Mouse (Mus musculus) embryonic facial prominence, embryonic 14.5 days (tissue): ENCODE measurements at regions not wholly inside any gene's neighbourhood (a gene's known extent, or its start where the extent isn't known, plus 50 kb on each side); places are given as distances from the start of the nearest gene placed in this dataset.

ENCODE experiments used
- ATAC-seq: fragments of 200-750 bp; cut with Nextera tagmentation; 2 replicates; pipeline ENCODE4 v1.8.0; 2017; ENCODE audit warnings: low read depth, moderate number of reproducible peaks, moderate TSS enrichment
- DNase-seq: peaks from one replicate; pipeline ENCODE4 v3.0.0-alpha.2; 2015; ENCODE audit warnings: low spot score
- H3K27ac ChIP-seq: fragments of 300-500 bp; sonication (generic); replicated peaks from 2 replicates; pipeline ENCODE4 v1.5.1; 2014; ENCODE audit warnings: low read depth, mild to moderate bottlenecking, low read length, moderate library complexity
- H3K27me3 ChIP-seq: fragments of 300-500 bp; sonication (generic); replicated peaks from 2 replicates; pipeline ENCODE4 v1.6.1; 2014; ENCODE audit warnings: low read length; ENCODE audit not compliant: control insufficient read depth, insufficient read depth
- H3K36me3 ChIP-seq: fragments of 300-500 bp; sonication (generic); 2 replicates; pipeline ENCODE4 v1.6.1; 2014; ENCODE audit warnings: low read length, mixed read lengths; ENCODE audit not compliant: control insufficient read depth, insufficient read depth
- H3K4me1 ChIP-seq: fragments of 300-500 bp; sonication (generic); 2 replicates; pipeline ENCODE4 v1.6.1; 2014; ENCODE audit warnings: antibody characterized with exemption, low read length; ENCODE audit not compliant: control insufficient read depth, insufficient read depth
- H3K4me2 ChIP-seq: fragments of 300-500 bp; sonication (generic); 2 replicates; pipeline ENCODE4 v1.6.1; 2014; ENCODE audit warnings: low read depth, mild to moderate bottlenecking, low read length, moderate library complexity, mixed read lengths
- H3K4me3 ChIP-seq: fragments of 300-500 bp; sonication (generic); 2 replicates; pipeline ENCODE4 v1.5.1; 2014; ENCODE audit warnings: low read depth, mild to moderate bottlenecking, low read length
- H3K9ac ChIP-seq: fragments of 300-500 bp; sonication (generic); 2 replicates; pipeline ENCODE4 v1.6.1; 2014; ENCODE audit warnings: low read depth, mild to moderate bottlenecking, low read length, moderate library complexity, mixed read lengths
- H3K9me3 ChIP-seq: fragments of 300-500 bp; sonication (generic); 2 replicates; pipeline ENCODE4 v1.6.1; 2016; ENCODE audit warnings: low read length; ENCODE audit not compliant: control insufficient read depth
- WGBS: fragments of 180-500 bp; shearing (Covaris S2); extraction: QIAGEN DNeasy Blood & Tissue Kit; methylation state at CpG from one replicate; pipeline ENCODE4 v1.1.7; 2014; 5-methylcytosine and 5-hydroxymethylcytosine counted together

DNA sequence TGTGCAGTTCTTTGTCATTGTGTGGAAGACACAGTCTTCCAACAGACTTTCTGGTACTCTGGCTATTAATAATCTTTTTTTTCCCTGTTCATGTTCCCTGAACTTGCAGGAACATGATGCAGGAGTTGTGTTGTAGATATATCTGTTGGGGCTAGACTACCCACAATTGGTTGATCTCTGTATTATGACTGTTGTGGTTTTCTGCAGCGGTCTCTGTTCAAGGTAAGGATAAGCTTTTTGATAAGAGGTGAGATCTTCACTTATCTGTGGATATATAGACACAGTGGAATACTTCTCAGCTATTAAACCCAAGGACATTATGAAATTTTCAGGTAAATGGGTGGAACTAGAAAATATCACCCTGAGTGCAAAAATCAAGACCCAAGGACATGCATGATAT, 143.2 kb upstream of the Itga4 start:
- DNase-seq (no peak), ATAC-seq (no peak)
- Histone ChIP-seq H3K4me1 (no peaks in the 10 kb centered on the region), H3K9me3 (no peaks in the 10 kb centered on the region), H3K4me2 (no peak overlapping the region), H3K36me3 (no peaks in the 10 kb centered on the region), H3K27me3 (no peaks in the 10 kb centered on the region), H3K9ac (no peak overlapping the region), H3K4me3 (no peak overlapping the region), H3K27ac (no peak overlapping the region)
- 92% methylated on average over 1 of the region's 1 CpGs for WGBS

DNA sequence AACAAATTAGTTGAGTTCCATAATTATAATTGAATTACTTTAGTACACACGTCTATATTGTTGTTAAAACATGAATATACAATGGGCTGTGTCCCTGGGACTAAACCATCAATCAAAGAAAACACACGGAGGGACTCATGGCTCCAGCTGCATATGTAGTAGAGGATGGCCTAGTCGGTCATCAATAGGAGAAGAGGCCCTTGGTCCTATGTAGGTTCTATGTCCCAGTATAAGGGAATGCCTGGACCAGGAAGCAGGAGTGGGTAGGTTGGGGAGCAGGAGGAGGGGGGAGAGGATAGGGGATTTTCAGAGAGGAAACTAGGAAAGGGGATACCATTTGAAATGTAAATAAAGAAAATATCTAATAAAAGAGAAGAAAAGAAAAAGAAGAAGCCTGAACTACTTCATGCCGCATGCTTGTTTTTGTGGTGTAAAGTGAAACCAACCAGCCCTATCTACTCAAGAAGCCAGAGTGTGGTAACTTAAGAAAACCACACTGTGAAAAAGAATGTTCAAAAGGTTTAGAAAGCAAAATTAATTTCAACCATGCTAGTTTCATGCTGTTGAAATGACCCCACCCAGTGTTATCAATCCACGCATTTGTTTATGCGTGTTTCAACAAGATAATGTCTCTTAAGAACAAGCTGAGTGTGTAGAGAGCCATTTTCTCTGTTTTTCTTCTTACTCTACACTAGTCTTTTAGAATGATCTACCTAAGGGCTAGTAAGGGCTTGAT, 134.4 kb upstream of the Itga4 start:
- ATAC-seq (no peak), DNase-seq (no peak)
- Histone ChIP-seq H3K27me3 (no peaks in the 10 kb centered on the region), H3K4me1 (no peaks in the 10 kb centered on the region), H3K4me2 (no peak overlapping the region), H3K4me3 (no peak overlapping the region), H3K9me3 (no peaks in the 10 kb centered on the region), H3K36me3 (no peaks in the 10 kb centered on the region), H3K9ac (no peak overlapping the region), H3K27ac (no peak overlapping the region)
- 78% methylated on average over 6 of the region's 6 CpGs for WGBS

DNA sequence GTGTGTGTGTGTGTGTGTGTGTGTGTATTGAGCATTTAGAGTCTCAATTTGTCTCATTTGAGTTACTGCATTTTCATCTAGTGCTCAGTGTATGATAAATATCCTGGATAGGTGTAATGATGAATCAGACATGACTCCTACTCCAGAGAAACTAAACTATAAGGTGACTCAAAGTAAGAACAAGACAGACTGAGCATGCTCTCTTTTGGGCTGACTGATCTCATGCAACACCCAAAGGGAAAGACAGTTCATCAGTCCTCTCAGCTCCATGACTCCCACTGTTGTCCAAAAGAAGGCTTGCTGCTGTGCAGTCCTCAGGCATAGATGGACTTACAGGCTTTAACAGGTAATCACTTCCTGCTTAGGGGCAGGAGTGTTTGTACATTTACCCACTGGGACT, 132.7 kb upstream of the Itga4 start:
- DNase-seq: no peak
- H3K36me3 ChIP-seq: no peaks in the 10 kb centered on the region
- no peak overlapping the region for H3K27ac ChIP-seq
- no peaks in the 10 kb centered on the region for H3K27me3 ChIP-seq
- no peaks in the 10 kb centered on the region for H3K9me3 ChIP-seq
- H3K4me1 ChIP-seq: no peaks in the 10 kb centered on the region
- no peak overlapping the region for H3K4me2 ChIP-seq
- no peak overlapping the region for H3K9ac ChIP-seq
- no peak overlapping the region for H3K4me3 ChIP-seq
- no peak for ATAC-seq

DNA sequence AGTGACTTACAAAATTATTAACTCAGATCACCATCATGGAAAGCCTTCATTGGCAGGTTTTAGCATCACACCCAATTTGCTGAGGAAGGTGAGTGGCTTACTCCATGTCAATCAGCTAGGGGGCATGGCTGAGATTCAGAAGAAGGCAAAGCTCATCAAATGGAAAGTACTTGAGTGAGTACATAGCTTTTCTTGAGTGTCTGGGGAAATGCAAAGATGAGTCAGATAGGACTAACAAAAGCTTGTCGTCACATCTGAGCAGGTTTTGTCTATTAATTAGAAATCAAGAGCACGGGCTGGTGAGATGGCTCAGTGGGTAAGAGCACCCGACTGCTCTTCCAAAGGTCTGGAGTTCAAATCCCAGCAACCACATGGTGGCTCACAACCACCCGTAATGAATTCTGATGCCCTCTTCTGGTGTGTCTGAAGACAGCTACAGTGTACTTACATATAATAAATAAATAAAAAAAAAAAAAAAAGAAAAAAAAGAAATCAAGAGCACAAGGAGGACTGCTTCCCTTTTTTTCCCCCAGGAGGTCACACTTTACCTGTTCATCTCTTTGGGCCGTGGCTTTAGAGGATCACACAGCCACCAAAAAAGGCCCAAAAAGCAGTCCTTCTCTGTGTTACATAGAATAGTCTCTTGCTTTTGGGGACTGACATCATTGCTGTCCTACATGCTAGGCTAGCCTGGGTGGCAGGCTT, 130.8 kb upstream of the Itga4 start:
- H3K4me3 ChIP-seq: no peak overlapping the region

DNA sequence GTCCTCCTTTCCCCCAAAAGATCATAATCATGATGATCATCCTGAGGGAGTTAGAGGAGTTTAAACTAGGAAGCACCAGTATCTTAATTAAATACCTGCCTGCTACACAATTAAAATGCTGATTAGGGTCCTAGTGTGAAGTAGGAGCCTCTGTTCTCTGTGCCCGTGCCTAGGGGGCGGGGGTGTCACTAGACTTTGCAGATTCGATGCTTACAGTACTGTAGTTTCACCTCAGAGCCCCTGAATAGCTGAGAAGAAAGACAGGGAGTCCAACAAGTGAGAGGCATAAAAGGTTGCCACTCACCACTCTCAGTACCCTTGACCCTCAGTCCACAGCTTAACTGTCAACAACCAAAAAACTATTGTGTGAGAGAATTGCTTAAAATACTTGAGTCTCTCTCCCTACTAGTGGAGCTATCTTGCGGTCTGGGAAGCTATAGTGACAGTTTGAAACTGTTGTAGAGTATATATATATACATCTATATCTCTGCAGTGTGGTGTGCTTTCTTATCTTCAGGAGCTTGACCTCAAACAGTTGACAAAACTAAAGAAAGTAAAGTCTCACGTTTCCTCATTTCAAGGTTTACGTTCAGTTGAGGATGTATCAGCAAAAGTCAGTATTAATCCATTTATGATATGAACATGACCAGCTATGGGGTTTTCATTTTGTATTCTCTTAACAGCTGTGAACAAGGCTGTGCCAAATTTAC, 128.9 kb upstream of the Itga4 start:
- WGBS: 48% methylated on average over 6 of the region's 6 CpGs
- Histone ChIP-seq H3K4me3 (no peak overlapping the region), H3K36me3 (no peaks in the 10 kb centered on the region), H3K4me1 (no peaks in the 10 kb centered on the region), H3K27me3 (no peaks in the 10 kb centered on the region), H3K9ac (no peak overlapping the region), H3K4me2 (no peak overlapping the region), H3K9me3 (no peaks in the 10 kb centered on the region), H3K27ac (no peak overlapping the region)
- DNase-seq (no peak), ATAC-seq (no peak)

More for the DNA sequence above, 130.8 kb upstream of the Itga4 start:
- Histone ChIP-seq H3K4me2 (no peak overlapping the region), H3K36me3 (no peaks in the 10 kb centered on the region), H3K27ac (no peak overlapping the region), H3K4me1 (no peaks in the 10 kb centered on the region), H3K9me3 (no peaks in the 10 kb centered on the region), H3K9ac (no peak overlapping the region), H3K27me3 (no peaks in the 10 kb centered on the region)
- 92% methylated on average over 4 of the region's 5 CpGs for WGBS
- DNase-seq: no peak
- ATAC-seq: no peak

DNA sequence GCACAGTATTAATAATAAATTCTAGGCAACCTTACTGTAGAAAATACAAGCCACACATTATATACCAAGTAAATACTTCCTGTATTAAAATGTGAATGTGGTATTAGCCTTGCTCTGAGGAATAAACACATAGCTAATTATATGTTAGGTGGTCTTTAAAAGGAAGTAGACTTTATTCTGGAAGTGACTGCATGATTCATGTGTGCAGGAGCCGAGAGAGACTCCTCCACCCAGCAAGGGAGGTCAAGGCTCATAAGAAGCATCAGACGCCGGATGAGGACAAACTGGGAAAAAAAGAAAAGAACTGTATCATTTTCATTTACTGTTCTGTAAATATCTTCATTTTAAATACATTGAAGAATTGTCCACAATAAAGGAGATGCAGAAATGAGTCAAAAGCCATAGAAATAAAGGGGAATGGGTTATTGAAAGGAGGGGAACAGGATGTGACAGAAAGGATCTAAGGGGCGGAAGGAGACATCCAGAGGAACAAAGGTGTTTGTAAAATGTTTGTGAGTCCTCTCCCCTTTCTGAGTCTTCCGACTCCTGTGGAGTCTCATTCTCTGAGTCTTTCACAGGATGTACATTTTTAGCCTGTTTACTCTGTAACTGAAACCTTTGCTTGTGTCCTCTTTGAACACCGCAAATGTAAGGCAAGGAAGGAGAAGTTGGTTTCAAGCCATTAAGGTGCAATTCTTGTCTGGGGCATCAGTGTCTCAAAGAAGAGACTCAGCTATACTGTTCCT, 128.1 kb upstream of the Itga4 start:
- Histone ChIP-seq H3K4me1 (no peaks in the 10 kb centered on the region), H3K4me3 (no peak overlapping the region), H3K27me3 (no peaks in the 10 kb centered on the region), H3K9me3 (no peaks in the 10 kb centered on the region), H3K36me3 (no peaks in the 10 kb centered on the region), H3K27ac (no peak overlapping the region), H3K4me2 (no peak overlapping the region), H3K9ac (no peak overlapping the region)
- WGBS: 72% methylated on average over 6 of the region's 6 CpGs
- ATAC-seq: no peak
- no peak for DNase-seq

DNA sequence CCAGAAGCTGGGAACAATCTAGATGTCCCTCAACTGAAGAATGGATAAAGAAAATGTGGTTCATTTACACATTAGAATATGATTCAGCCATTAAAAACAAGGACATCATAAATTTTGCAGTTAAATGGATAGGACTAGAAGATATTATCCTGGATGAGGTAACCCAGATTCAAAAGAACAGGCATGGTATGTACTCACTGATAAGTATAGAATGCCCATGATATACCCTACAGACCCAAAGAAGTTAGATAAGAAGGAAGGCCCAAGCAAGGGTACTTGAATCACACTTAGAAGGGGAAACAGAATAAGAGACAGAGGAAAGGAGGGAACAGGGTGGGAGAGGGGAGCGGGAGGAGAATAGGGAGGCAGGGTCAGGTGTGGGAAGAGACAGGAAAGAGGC, 127.4 kb upstream of the Itga4 start:
- no peak overlapping the region for H3K27ac ChIP-seq
- H3K4me2 ChIP-seq: no peak overlapping the region
- H3K36me3 ChIP-seq: no peaks in the 10 kb centered on the region
- H3K27me3 ChIP-seq: no peaks in the 10 kb centered on the region
- WGBS: 95% methylated on average over 1 of the region's 1 CpGs
- no peaks in the 10 kb centered on the region for H3K4me1 ChIP-seq
- H3K9ac ChIP-seq: no peak overlapping the region
- H3K9me3 ChIP-seq: no peaks in the 10 kb centered on the region
- ATAC-seq (no peak), DNase-seq (no peak)
- H3K4me3 ChIP-seq: no peak overlapping the region

DNA sequence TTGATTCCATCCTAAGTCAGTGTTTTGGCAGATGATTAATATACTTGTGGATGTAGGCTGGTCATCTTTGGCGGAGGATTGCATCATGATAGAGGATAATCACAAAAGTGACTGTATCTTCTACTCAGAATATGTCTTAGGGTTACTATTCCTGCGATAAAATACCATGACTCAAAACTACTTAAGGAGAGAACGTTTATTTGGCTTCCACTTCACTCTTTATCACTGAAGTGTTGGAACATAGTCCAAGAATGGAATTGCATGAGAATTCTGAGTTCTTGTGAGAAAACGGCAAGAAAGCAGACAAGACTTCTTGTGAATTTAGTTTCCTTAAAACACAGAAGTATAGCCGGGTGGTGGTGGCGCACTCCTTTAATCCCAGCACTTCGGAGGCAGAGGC, 124.6 kb upstream of the Itga4 start:
- H3K4me2 ChIP-seq: no peak overlapping the region
- DNase-seq: no peak
- no peak overlapping the region for H3K27ac ChIP-seq
- H3K27me3 ChIP-seq: no peaks in the 10 kb centered on the region
- H3K4me3 ChIP-seq: no peak overlapping the region
- H3K4me1 ChIP-seq: no peaks in the 10 kb centered on the region
- no peaks in the 10 kb centered on the region for H3K9me3 ChIP-seq
- WGBS: 93% methylated on average over 7 of the region's 7 CpGs
- no peak overlapping the region for H3K9ac ChIP-seq
- no peaks in the 10 kb centered on the region for H3K36me3 ChIP-seq
- no peak for ATAC-seq
